Mouse (Mus musculus): ENCODE results near the gene Gm10972.

GRCm38 (mm10) chr3:94628712-94629111 is 14.2 kb upstream of the Gm10972 start:
- no peak for TF ChIP-seq CTCF (conservative IDR thresholded peaks at IDR 0.05; ENCODE audit: low read length)
- TF ChIP-seq POU5F1 (IDR thresholded peaks at IDR 0.05; ENCODE audit: borderline replicate concordance, low read length): no peak
- no peak for TF ChIP-seq NANOG (IDR thresholded peaks at IDR 0.05; ENCODE audit: borderline replicate concordance, low read length)

Measured in E14TG2a.4 (cell line).